Mouse (Mus musculus) forebrain, embryonic 16.5 days (tissue): ENCODE measurements at regions not wholly inside any gene's neighbourhood (a gene's known extent, or its start where the extent isn't known, plus 50 kb on each side); places are given as distances from the start of the nearest gene placed in this dataset.

ENCODE experiments used
- ATAC-seq: fragments of 200-750 bp; cut with Nextera tagmentation; 2 replicates; pipeline ENCODE4 v1.8.0; 2017; ENCODE audit warnings: mild to moderate bottlenecking, moderate library complexity
- H3K27ac ChIP-seq: fragments of 300-500 bp; sonication (generic); 2 replicates; pipeline ENCODE4 v1.5.1; 2014; ENCODE audit warnings: low read length, control low read depth
- H3K27me3 ChIP-seq: fragments of 300-500 bp; sonication (generic); replicated peaks from 2 replicates; pipeline ENCODE4 v1.6.1; 2014; ENCODE audit warnings: low read length; ENCODE audit not compliant: control insufficient read depth, insufficient read depth
- H3K36me3 ChIP-seq: fragments of 300-500 bp; sonication (generic); 2 replicates; pipeline ENCODE4 v1.6.1; 2014; ENCODE audit not compliant: control insufficient read depth, insufficient read depth
- H3K4me1 ChIP-seq: fragments of 300-500 bp; sonication (generic); replicated peaks from 2 replicates; pipeline ENCODE4 v1.6.1; 2014; ENCODE audit warnings: low read length; ENCODE audit not compliant: control insufficient read depth, insufficient read depth
- H3K4me2 ChIP-seq: fragments of 300-500 bp; sonication (generic); 2 replicates; pipeline ENCODE4 v1.6.1; 2014; ENCODE audit warnings: mild to moderate bottlenecking, low read length, control low read depth
- H3K4me3 ChIP-seq: fragments of 300-500 bp; sonication (generic); replicated peaks from 2 replicates; pipeline ENCODE4 v1.5.1; 2014; ENCODE audit warnings: mild to moderate bottlenecking, low read length, control low read depth
- H3K9ac ChIP-seq: fragments of 300-500 bp; sonication (generic); replicated peaks from 2 replicates; pipeline ENCODE4 v1.6.1; 2014; ENCODE audit warnings: low read depth, low read length, control low read depth
- H3K9me3 ChIP-seq: fragments of 300-500 bp; sonication (generic); 2 replicates; pipeline ENCODE4 v1.6.1; 2016; ENCODE audit warnings: low read length; ENCODE audit not compliant: control insufficient read depth
- WGBS: fragments of 180-500 bp; shearing (Covaris S2); extraction: QIAGEN DNeasy Blood & Tissue Kit; methylation state at CpG from one replicate; pipeline ENCODE4 v1.1.7; 2014; 5-methylcytosine and 5-hydroxymethylcytosine counted together

- no peaks in the 10 kb centered on the region for H3K9me3 ChIP-seq
- 56% methylated on average over 6 of the region's 6 CpGs for WGBS
- ATAC-seq = peak; percentile 58; the same call in 1 of the 2 replicates
Measured at GRCm38 (mm10) chr12:15555471-15555870, 261.3 kb downstream of the Trib2 start.

GRCm38 (mm10) chr12:15553681-15554007 is 263.1 kb downstream of the Trib2 start:
- no peaks in the 10 kb centered on the region for H3K27me3 ChIP-seq
- H3K36me3 ChIP-seq = no peaks in the 10 kb centered on the region
- no peaks in the 10 kb centered on the region for H3K9me3 ChIP-seq
- ATAC-seq = no peak
- no peak overlapping the region for H3K27ac ChIP-seq
- no peak overlapping the region for H3K4me3 ChIP-seq
- no peaks in the 10 kb centered on the region for H3K4me1 ChIP-seq
- 49% methylated on average over 4 of the region's 4 CpGs for WGBS
- H3K9ac ChIP-seq = no peak overlapping the region
- H3K4me2 ChIP-seq = no peak overlapping the region

More at GRCm38 (mm10) chr12:15555471-15555870, 261.3 kb downstream of the Trib2 start:
- Histone ChIP-seq H3K36me3 (no peaks in the 10 kb centered on the region), H3K27me3 (no peaks in the 10 kb centered on the region), H3K4me3 (no peak overlapping the region), H3K4me1 (no peaks in the 10 kb centered on the region), H3K4me2 (no peak overlapping the region), H3K9ac (no peak overlapping the region), H3K27ac (no peak overlapping the region)

- 69% methylated on average over 6 of the region's 6 CpGs for WGBS
- H3K4me2 ChIP-seq = no peak overlapping the region
- H3K27me3 ChIP-seq = no peaks in the 10 kb centered on the region
- H3K9ac ChIP-seq = no peak overlapping the region
- no peak overlapping the region for H3K4me3 ChIP-seq
- no peaks in the 10 kb centered on the region for H3K4me1 ChIP-seq
- H3K9me3 ChIP-seq = no peaks in the 10 kb centered on the region
- H3K36me3 ChIP-seq = no peaks in the 10 kb centered on the region
- H3K27ac ChIP-seq = no peak overlapping the region
- no peak for ATAC-seq
Measured at GRCm38 (mm10) chr12:15552979-15553680, 263.6 kb downstream of the Trib2 start.

GRCm38 (mm10) chr12:15552210-15552609 is 264.5 kb downstream of the Trib2 start:
- H3K9me3 ChIP-seq = no peaks in the 10 kb centered on the region
- no peaks in the 10 kb centered on the region for H3K4me1 ChIP-seq
- no peak for ATAC-seq
- H3K36me3 ChIP-seq = no peaks in the 10 kb centered on the region
- WGBS = 70% methylated on average over 2 of the region's 2 CpGs
- no peak overlapping the region for H3K4me3 ChIP-seq
- H3K27ac ChIP-seq = no peak overlapping the region
- no peaks in the 10 kb centered on the region for H3K27me3 ChIP-seq
- H3K4me2 ChIP-seq = no peak overlapping the region
- no peak overlapping the region for H3K9ac ChIP-seq

- Histone ChIP-seq H3K9ac (no peak overlapping the region), H3K4me3 (no peak overlapping the region), H3K4me1 (no peaks in the 10 kb centered on the region), H3K4me2 (no peak overlapping the region), H3K27me3 (no peaks in the 10 kb centered on the region), H3K27ac (no peak overlapping the region), H3K9me3 (no peaks in the 10 kb centered on the region), H3K36me3 (no peaks in the 10 kb centered on the region)
- WGBS = 42% methylated on average over 4 of the region's 4 CpGs
- ATAC-seq = no peak
Measured at GRCm38 (mm10) chr12:15551281-15551900, 265.3 kb downstream of the Trib2 start.

GRCm38 (mm10) chr12:15544351-15544750 is 272.4 kb downstream of the Trib2 start:
- Histone ChIP-seq H3K4me3 (no peak overlapping the region), H3K9me3 (no peaks in the 10 kb centered on the region), H3K4me1 (no peaks in the 10 kb centered on the region), H3K4me2 (no peak overlapping the region), H3K27me3 (no peaks in the 10 kb centered on the region), H3K27ac (no peak overlapping the region), H3K36me3 (no peaks in the 10 kb centered on the region), H3K9ac (no peak overlapping the region)
- 73% methylated on average over 1 of the region's 1 CpGs for WGBS
- ATAC-seq = no peak

GRCm38 (mm10) chr12:15542486-15542885 is 274.2 kb downstream of the Trib2 start:
- WGBS = 70% methylated on average over 2 of the region's 2 CpGs

GRCm38 (mm10) chr12:15536852-15537368 is 279.8 kb downstream of the Trib2 start:
- Histone ChIP-seq H3K4me3 (no peak overlapping the region), H3K36me3 (no peaks in the 10 kb centered on the region), H3K4me2 (no peak overlapping the region), H3K9ac (no peak overlapping the region), H3K27me3 (no peaks in the 10 kb centered on the region), H3K4me1 (no peaks in the 10 kb centered on the region), H3K27ac (no peak overlapping the region), H3K9me3 (no peaks in the 10 kb centered on the region)
- ATAC-seq = peak; percentile 52; the same call in 1 of the 2 replicates
- WGBS = 52% methylated on average over 8 of the region's 8 CpGs

More at GRCm38 (mm10) chr12:15542486-15542885, 274.2 kb downstream of the Trib2 start:
- no peak overlapping the region for H3K4me2 ChIP-seq
- H3K36me3 ChIP-seq = no peaks in the 10 kb centered on the region
- H3K9ac ChIP-seq = no peak overlapping the region
- H3K27me3 ChIP-seq = no peaks in the 10 kb centered on the region
- H3K27ac ChIP-seq = no peak overlapping the region
- H3K9me3 ChIP-seq = no peaks in the 10 kb centered on the region
- no peak for ATAC-seq
- H3K4me1 ChIP-seq = no peaks in the 10 kb centered on the region
- no peak overlapping the region for H3K4me3 ChIP-seq

GRCm38 (mm10) chr12:15536247-15536646 is 280.5 kb downstream of the Trib2 start:
- peak; percentile 51 for ATAC-seq

More at GRCm38 (mm10) chr12:15536247-15536646, 280.5 kb downstream of the Trib2 start:
- Histone ChIP-seq H3K4me1 (no peaks in the 10 kb centered on the region), H3K4me3 (no peak overlapping the region), H3K9me3 (no peaks in the 10 kb centered on the region), H3K9ac (no peak overlapping the region), H3K27ac (no peak overlapping the region), H3K27me3 (no peaks in the 10 kb centered on the region), H3K4me2 (no peak overlapping the region), H3K36me3 (no peaks in the 10 kb centered on the region)
- WGBS = 86% methylated on average over 5 of the region's 5 CpGs
